Mouse (Mus musculus): ENCODE data around the gene Zscan5b. TPM values are rescaled to one million over a fixed set of nuclear protein-coding genes. Genes with fewer than 3 reads are reported as not detected.

Gene Zscan5b
- polyA plus RNA-seq (2012; rRNA removed), result not detected in 2 replicates

DNA sequence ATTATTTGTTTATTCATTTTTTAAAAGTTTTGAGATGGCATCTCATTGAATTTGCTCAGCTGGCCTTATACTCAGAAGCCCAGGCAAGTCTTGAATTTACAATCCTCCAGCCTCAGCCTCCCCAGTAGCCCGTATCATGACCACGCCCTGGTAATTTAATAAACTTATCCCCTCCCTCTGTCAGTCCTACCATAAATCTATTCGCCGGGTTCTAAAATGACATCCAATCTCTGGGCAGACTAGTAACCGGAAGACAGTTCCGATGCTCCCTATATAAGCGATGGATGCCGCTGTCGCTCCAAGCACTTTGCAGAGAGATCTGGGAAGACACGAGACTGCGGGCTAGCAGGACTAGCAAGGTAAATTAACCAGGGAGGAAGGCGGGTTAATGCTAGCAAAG is at the start of gene Zscan5b:
TSS of gene Zscan5b (plus strand) at position 301 of the 400 bp plus-strand sequence.

DNA sequence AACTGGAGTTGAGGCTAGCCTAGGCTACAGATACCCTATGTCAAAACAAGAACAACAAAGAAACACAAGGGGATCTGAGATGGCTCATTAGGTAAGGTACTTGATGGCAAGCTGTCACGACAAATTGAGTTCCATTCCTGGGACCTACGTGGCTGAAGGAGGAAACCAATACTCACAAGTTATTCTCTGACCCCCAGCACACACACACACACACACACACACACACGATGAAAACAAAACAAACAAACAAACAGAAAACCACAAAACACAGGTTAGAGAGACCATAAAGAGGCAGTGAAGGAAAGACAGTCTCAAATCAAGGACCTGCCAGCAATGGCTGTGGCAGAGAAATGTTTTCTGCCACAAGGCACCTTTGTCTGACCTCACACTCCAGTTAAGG is 25.3 kb upstream of the Zscan5b start, which contains the start of gene Galp:
TSS of gene Galp (plus strand) at position 301 of the 400 bp plus-strand sequence.

DNA sequence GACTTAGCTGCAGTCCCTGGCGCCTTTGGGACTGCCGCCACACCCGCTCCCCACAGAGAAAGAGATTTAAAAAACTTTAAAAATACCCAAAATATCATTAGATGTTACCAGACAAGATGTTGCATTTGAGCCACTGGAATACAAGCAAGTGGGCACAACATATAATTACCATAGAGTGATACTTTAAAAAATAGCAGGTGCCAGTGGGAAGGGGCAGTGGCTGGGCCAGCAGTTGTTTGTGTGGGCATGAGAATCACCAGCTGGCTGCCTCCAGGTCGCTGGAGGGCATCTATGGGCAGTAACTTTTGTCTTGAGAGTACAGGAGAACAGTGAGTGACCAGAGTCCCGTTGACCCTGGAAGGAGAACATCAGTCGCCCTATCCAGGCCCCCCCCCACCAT is 30.3 kb downstream of the Zscan5b start, which contains the start of gene Epp13:
TSS of gene Epp13 (plus strand) at position 301 of the 400 bp plus-strand sequence.

DNA sequence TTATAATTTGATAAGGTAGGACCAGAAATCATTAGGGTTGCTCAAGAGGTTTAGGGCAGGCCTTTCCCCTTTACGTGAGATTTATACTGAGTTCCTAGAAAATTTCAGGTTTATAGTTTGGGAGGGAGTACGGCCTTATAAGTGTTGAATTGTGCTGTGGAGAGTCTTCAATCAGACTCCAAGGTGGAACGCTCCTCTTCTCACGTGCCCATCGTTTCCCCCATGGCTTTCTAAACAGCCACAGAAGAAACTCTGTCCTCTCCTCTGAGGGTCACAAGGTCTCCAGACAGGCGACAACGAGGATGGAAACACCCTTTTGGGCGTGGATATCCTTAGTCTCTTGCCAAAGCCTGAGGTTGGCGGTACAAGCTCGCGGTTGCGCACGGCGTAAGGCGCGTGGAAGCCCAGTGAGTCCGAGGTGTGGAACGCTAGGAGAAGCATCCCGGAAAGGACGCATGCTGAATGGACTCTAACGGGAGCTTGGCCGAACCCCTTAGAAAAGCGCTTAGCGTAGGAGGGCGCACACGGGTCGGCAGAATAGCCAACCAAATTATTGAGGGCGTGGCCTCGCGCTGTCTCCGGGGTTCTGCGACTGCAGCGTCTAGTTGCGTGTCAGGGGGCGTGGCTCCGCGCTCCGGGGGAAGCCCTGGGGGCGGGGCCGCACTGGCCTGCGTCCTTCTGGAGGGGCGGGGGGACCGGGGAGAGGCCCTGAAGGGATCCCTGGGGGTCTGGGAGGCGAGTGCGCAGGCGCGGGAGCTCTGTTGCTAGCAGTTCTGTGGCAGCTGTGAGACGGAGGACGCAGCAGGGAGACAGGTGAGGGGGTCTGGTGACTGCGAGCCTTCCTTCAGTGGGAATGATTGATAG is 64.0 kb downstream of the Zscan5b start, which contains the start of gene Zfp667:
TSS of gene Zfp667 (plus strand) at position 738 of the 864 bp plus-strand sequence.

Other genes starting within 250 kb of the Zscan5b start
- gene Vmn1r65, start 211.3 kb upstream of the Zscan5b start, polyA plus RNA-seq (2012; rRNA removed), result not detected in 2 replicates
- gene Nlrp4c, start 177.1 kb upstream of the Zscan5b start, polyA plus RNA-seq (2012; rRNA removed), result 0.01 TPM in 1 of 2 replicates, not detected in the other
- 16.4 and 21.9 TPM in 2 replicates for gene Zfp787, start 66.3 kb upstream of the Zscan5b start, polyA plus RNA-seq (2012; rRNA removed)
- gene Zfp444, start 50.1 kb upstream of the Zscan5b start, polyA plus RNA-seq (2012; rRNA removed), result 16.6 and 19.2 TPM in 2 replicates
- not detected in 2 replicates for gene Galp, start 25.2 kb upstream of the Zscan5b start, polyA plus RNA-seq (2012; rRNA removed)
- not detected in 2 replicates for gene Epp13, start 30.4 kb downstream of the Zscan5b start, polyA plus RNA-seq (2012; rRNA removed)
- 1.1 TPM in 2 replicates for gene Zfp667, start 64.3 kb downstream of the Zscan5b start, polyA plus RNA-seq (2012; rRNA removed)
- gene Zfp583, start 109.0 kb downstream of the Zscan5b start, polyA plus RNA-seq (2012; rRNA removed), result 0.52 and 0.60 TPM in 2 replicates
- gene Gm3854, start 121.5 kb downstream of the Zscan5b start, polyA plus RNA-seq (2012; rRNA removed), result 0.08 and 0.13 TPM in 2 replicates
- gene Zfp78, start 141.0 kb downstream of the Zscan5b start, polyA plus RNA-seq (2012; rRNA removed), result 0.50 and 0.55 TPM in 2 replicates
- 1.3 and 1.4 TPM in 2 replicates for gene Zfp28, start 161.0 kb downstream of the Zscan5b start, polyA plus RNA-seq (2012; rRNA removed)
- gene Smim17, start 176.4 kb downstream of the Zscan5b start, polyA plus RNA-seq (2012; rRNA removed), result not detected in 2 replicates
- not detected in 2 replicates for gene Gm20715, start 188.0 kb downstream of the Zscan5b start, polyA plus RNA-seq (2012; rRNA removed)
- gene Olfr1344, start 216.4 kb downstream of the Zscan5b start, polyA plus RNA-seq (2012; rRNA removed), result not detected in 2 replicates
- not detected in 2 replicates for gene Olfr1336, start 233.9 kb downstream of the Zscan5b start, polyA plus RNA-seq (2012; rRNA removed)
- not detected in 2 replicates for gene Olfr1346, start 244.8 kb downstream of the Zscan5b start, polyA plus RNA-seq (2012; rRNA removed)